Mouse (Mus musculus): Measurements from ENCODE around the gene Wee1.
"Not testable (repeated sequence)": the region's sequence is repeated elsewhere in the genome, so short reads cannot be mapped to it uniquely, and the experiment has no call there.

Gene Wee1

GRCm38 (mm10) chr7:110122565-110123422 lies 948 bp downstream of the Wee1 start:
- DNase-seq (ENCODE audit: low read depth in 2 of 2, low spot score in 2 of 2) = peak; percentile 40 to 50

DNA sequence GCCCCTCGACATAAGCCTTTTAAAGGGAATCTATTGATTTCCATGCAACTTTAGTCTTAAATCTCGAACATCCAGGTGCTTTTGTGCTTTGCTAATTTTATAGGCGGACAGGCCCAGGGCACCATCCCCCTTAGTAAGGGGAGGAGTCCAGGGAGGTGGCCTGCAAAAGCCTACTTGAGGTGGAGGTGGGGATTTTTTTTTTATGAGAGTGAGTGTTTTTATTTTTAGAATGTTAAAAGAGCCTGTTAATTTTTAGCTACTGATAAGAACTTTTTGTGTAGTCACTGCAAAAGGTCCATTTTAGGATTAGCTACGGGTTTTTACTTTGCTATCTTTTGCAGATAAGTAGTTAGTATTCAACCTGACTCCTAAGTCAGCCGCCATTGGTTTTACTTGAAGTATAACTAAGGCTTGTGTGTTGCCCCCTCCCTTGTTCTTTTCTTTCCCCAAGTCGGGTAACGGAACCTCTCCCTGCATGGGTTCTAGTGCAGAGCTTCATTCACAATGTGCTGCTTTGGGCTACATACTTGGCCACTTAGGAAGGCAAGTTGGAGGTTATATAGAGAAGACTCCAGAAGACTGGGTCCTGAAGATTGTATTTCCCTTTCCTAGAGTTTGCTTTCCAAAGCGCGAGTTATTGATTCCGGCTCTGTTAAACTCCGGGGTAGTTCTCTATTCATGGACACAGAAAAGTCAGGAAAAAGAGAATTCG lies 2.2 kb downstream of the Wee1 start:
- no peak for DNase-seq (ENCODE audit: low read depth in 2 of 2, low spot score in 2 of 2)

DNA sequence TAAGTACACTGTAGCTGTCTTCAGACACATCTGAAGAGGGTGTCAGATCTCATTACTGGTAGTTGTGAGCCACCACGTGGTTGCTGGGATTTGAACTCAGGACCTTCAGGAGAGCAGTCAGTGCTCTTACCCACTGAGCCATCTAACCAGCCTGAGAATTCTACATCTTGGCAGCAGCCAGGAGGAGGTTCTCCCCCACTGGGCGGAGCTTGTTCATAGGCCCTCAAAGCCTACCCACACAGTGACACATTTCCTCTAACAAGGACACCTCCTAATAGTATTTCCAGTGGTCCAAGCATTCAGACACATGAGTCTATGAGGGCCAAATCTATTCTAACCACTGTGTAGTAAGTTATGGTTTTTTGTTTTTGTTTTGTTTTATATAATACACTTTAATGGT lies 6.7 kb downstream of the Wee1 start:
- no peak for DNase-seq (ENCODE audit: low read depth in 2 of 2, low spot score in 2 of 2)

GRCm38 (mm10) chr7:110132272-110132671 lies 10.4 kb downstream of the Wee1 start:
- DNase-seq (ENCODE audit: low read depth in 2 of 2, low spot score in 2 of 2) = not testable (repeated sequence)

DNA sequence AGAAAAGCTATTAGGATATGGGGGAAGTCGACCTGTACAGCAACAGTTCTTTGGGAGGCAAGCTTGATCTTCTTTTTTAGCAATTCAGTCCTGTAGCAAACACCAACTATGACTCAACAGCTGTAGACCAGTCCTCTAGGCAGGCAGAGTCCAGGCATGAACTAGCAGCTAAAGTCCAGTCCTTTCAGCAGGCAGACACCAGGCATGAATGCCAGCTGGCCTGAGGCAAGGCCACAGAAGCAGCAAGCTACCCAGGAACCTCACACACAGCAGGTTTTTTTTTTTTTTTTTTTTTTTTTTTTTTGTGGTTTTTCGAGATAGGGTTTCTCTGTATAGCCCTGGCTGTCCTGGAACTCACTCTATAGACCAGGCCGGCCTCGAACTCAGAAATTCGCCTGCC lies 12.1 kb downstream of the Wee1 start:
- DNase-seq (ENCODE audit: low read depth in 2 of 2, low spot score in 2 of 2) = no peak

DNA sequence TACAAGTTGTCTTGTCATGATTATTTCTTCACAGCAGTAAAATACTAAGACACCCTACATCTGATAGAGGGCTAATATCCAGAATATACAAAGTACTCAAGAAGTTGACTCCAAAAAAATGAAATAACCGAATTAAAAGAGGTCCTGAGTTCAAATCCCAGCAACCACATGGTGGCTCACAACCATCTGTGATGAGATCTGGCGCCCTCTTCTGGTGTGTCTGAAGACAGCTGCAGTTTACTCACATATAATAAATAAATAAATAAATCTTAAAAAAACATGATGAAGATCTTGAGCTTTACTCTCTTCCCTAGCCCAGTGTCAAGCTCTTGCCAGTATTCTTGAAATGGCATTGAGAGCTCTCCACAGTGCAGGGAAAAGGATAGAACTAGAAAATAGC lies 16.7 kb downstream of the Wee1 start:
- no peak for DNase-seq (ENCODE audit: low read depth in 2 of 2, low spot score in 2 of 2)

DNA sequence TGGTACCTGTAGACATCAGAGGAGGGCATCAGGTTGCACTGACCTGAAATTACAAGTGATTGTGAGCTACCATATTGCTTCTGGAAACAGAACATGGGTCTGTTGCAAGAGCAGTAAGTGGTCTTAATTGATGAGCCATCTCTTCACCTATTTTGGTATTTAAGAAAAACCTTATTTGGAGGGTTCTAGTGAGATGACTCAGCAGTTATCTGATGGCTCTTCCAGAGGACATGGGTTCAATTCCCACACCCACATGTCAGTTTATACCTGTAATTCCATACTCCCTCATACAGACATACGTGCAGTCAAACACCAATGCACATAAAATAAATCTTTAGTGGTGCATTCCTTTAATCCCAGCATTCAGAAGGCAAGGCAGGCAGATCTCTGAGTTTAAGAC lies 22.0 kb downstream of the Wee1 start:
- no peak for DNase-seq (ENCODE audit: low read depth in 2 of 2, low spot score in 2 of 2)

DNA sequence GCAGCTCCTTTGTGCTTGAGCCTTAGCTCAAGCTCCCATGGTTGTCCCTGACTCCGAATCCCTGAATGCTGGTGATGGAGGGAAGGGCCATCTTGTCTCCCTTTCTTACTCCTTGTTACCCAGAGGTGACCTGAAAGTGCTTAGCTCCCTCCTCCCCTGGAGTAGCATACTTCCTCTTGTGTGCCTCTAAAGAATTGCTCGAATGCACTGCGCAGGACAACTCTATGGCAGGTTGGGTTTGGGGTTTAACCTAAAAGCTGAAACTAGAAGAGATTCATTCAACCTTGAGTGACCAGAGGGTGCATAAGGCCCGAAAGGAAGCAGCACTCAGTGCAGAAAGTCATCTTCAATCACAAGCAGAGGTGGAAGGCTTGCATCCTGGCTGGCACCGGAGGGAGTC lies 31.0 kb downstream of the Wee1 start:
- no peak for DNase-seq (ENCODE audit: low read depth in 2 of 2, low spot score in 2 of 2)

DNA sequence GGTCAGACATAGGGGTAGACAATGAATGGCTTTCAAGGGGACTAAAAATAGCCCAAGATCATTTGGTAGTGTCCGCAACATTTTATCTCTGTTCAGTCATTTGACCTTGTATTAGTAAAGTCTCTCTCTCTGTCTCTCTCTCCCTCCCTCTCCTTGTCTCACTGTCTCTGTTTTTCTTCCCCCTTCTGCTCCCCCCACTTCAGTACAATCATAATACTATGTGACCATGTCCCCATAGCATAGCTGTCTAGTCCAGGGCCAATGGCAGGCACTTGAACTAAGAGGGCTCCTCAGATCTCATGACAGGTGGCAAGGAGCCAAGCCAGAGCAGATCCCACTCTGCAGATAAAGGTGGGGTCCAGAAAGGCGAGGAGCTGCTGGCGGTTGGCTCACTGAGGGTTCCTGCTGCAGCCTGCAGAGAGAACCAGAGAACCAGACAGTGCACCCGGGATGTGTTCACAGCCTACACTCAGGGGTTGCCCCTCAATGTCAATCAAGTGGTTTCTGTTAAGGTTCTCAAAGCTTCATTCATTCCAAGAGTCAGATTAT lies 34.9 kb downstream of the Wee1 start:
- DNase-seq (ENCODE audit: low read depth in 2 of 2, low spot score in 2 of 2) = no peak

- DNase-seq (ENCODE audit: low read depth in 2 of 2, low spot score in 2 of 2) = no peak
Measured at GRCm38 (mm10) chr7:110157261-110157910, 35.5 kb downstream of the Wee1 start.

GRCm38 (mm10) chr7:110158073-110158472 lies 36.2 kb downstream of the Wee1 start:
- DNase-seq (ENCODE audit: low read depth in 2 of 2, low spot score in 2 of 2) = no peak

DNA sequence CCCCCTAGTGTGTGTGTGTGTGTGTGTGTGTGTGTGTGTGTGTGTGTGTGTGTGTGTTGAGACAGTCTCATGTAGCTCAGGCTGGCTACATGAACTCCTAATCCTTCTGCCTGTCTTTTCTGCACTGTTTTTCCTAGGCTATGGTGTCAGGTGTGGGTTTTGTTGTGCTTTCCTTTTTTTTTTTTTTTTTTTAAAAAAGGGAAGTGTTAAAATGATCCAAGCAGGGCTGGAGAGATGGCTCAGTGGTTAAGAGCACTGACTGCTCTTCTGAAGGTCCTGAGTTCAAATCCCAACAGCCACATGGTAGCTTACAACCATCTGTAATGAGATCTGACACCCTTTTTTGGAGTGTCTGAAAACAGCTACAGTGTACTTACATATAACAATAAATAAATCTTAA lies 38.3 kb downstream of the Wee1 start:
- DNase-seq (ENCODE audit: low read depth in 2 of 2, low spot score in 2 of 2) = not testable (repeated sequence)

DNA sequence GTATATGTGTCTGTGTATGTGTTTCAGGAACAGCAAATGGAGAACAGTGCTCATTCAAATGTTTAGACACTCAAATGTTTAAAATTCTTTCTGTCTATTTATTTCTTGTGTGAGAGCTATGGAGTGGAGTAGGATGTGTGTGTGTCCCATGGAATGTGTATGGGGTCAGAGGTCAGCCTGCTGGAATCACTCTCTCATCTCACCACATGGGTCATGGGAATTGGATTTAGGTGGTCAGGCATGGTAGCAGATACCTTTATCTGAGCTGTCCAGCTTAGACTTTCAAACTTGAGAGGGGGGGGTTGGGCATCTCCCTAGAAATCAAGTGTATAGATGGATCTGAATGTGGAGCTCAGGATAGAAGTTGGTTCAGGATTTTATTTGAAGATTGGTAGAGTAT lies 38.8 kb downstream of the Wee1 start:
- no peak for DNase-seq (ENCODE audit: low read depth in 2 of 2, low spot score in 2 of 2)

GRCm38 (mm10) chr7:110163024-110163423 lies 41.2 kb downstream of the Wee1 start:
- DNase-seq (ENCODE audit: low read depth in 2 of 2, low spot score in 2 of 2) = no peak

DNA sequence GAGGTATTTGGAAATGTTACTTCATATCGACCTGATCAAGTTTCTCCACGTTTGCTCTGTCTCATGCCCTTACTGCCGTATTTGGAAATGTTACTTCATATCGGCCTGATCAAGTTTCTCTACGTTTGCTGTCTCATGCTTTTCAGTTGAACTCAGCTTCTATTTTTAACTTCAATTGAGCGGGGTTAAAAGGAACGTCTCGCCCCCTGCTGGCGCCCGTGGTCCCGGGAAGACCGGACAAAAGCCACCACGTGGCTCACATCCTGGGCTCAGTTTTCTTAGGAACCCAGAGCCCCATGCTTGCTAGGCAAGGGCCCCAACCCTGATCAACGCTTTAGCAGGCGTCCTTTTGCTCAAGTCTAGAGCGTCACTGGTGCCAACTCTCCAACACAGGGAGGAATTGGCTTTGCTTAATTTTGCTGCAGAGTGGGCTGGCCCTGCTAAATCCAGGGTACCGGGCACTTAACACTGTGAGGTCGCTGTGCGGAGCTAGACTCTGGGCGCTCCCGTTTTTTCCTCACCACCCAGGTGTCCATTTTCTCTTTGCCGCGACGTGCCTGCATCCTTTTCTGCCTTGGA lies 42.3 kb downstream of the Wee1 start:
- DNase-seq (ENCODE audit: low read depth in 2 of 2, low spot score in 2 of 2) = peak; percentile 50 to 69

GRCm38 (mm10) chr7:110164712-110165122 lies 42.9 kb downstream of the Wee1 start:
- peak; percentile 82 to 90 for DNase-seq (ENCODE audit: low read depth in 2 of 2, low spot score in 2 of 2)

DNA sequence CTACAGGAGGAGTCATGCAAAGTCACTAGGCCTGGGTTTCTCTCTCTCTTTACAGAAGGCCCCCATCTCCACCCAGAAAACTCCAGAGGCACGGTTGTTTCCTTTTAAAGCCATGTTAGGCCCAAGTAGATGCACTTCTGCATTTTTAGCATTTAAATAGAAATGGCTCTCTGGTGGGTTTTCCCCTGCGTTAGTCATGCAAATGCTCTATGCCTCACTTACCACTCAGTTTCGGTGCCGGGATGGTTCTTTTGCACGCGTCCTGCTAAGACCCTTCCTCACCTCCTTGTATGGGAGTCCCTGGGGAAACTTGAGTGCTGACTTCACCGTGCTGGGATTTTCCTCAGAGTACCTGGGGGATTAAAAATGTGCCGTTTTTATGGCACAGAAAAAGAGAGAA lies 44.4 kb downstream of the Wee1 start:
- no peak for DNase-seq (ENCODE audit: low read depth in 2 of 2, low spot score in 2 of 2)

GRCm38 (mm10) chr7:110179208-110179607 lies 57.4 kb downstream of the Wee1 start:
- no peak for DNase-seq (ENCODE audit: low read depth in 2 of 2, low spot score in 2 of 2)

DNA sequence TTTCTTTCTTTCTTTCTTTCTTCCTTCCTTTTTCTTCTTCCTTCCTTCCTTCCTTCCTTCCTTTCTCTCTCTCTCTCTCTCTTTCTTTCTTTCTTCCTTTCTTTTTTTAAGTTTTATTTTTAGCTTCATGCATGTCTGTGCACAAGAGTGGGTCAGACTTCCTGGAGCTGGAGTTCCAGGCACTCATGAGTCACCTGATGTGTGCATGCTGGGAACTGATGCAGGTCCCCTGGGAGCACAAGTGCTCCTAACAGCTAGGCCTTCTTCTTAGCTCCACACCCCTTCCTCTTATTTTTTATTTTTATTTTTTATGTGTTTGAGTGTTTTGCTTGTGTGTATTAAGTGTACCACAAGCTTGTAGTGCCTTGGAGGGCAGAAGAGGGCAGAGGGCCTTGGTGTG lies 58.8 kb downstream of the Wee1 start:
- DNase-seq (ENCODE audit: low read depth in 2 of 2, low spot score in 2 of 2) = no peak

- DNase-seq (ENCODE audit: low read depth in 2 of 2, low spot score in 2 of 2) = no peak
Measured at GRCm38 (mm10) chr7:110181446-110181845, 59.6 kb downstream of the Wee1 start.

- no peak for DNase-seq (ENCODE audit: low read depth in 2 of 2, low spot score in 2 of 2)
Measured at GRCm38 (mm10) chr7:110184608-110185007, 62.8 kb downstream of the Wee1 start.

Measured in CD8-positive naive resting alpha-beta T cell, adult 2 months (primary cell).